Mouse (Mus musculus) kidney, embryonic 16.5 days (tissue): ENCODE measurements around the gene Olfr305. TPM values are rescaled to one million over a fixed set of nuclear protein-coding genes. Genes with fewer than 3 reads are reported as not detected.
"Not testable (repeated sequence)": the region's sequence is repeated elsewhere in the genome, so short reads cannot be mapped to it uniquely, and the experiment has no call there.

Source experiments
- ATAC-seq: fragments of 200-750 bp; cut with Nextera tagmentation; 2 replicates; pipeline ENCODE4 v1.8.0; 2017; ENCODE audit warnings: moderate TSS enrichment; ENCODE audit not compliant: low FRiP score, low TSS enrichment
- H3K27ac ChIP-seq: fragments of 300-500 bp; sonication (generic); 2 replicates; pipeline ENCODE4 v1.5.1; 2014; ENCODE audit warnings: low read length
- H3K27me3 ChIP-seq: fragments of 300-500 bp; sonication (generic); 2 replicates; pipeline ENCODE4 v1.6.1; 2014; ENCODE audit warnings: low read length, control low read depth, mixed read lengths; ENCODE audit not compliant: insufficient read depth
- H3K36me3 ChIP-seq: fragments of 300-500 bp; sonication (generic); 2 replicates; pipeline ENCODE4 v1.6.1; 2014; ENCODE audit warnings: low read length, control low read depth, mixed read lengths; ENCODE audit not compliant: insufficient read depth
- H3K4me1 ChIP-seq: fragments of 300-500 bp; sonication (generic); 2 replicates; pipeline ENCODE4 v1.6.1; 2014; ENCODE audit warnings: low read length, control low read depth, mixed read lengths; ENCODE audit not compliant: insufficient read depth
- H3K4me2 ChIP-seq: fragments of 300-500 bp; sonication (generic); replicated peaks from 2 replicates; pipeline ENCODE4 v1.6.1; 2014; ENCODE audit warnings: low read depth, low read length
- H3K4me3 ChIP-seq: fragments of 300-500 bp; sonication (generic); 2 replicates; pipeline ENCODE4 v1.5.1; 2014; ENCODE audit warnings: mild to moderate bottlenecking, low read length
- H3K9ac ChIP-seq: fragments of 300-500 bp; sonication (generic); replicated peaks from 2 replicates; pipeline ENCODE4 v1.6.1; 2014; ENCODE audit warnings: low read length
- H3K9me3 ChIP-seq: fragments of 300-500 bp; sonication (generic); 2 replicates; pipeline ENCODE4 v1.6.1; 2016; ENCODE audit warnings: low read length, control low read depth
- WGBS: fragments of 180-500 bp; shearing (Covaris S2); extraction: QIAGEN DNeasy Blood & Tissue Kit; methylation state at CpG from one replicate; pipeline ENCODE4 v1.1.7; 2014; 5-methylcytosine and 5-hydroxymethylcytosine counted together
- polyA plus RNA-seq: library from polyadenylated mRNA; unstranded; fragments of >200 nt; fragmentation: Nextera tagmentation; extraction: Ambion mirVana; gene quantifications from 2 replicates; pipeline ENCODE4 v1.2.1, GENCODE M21; 2015

Olfr305 gene
- not detected in 2 replicates for polyA plus RNA-seq

- Histone ChIP-seq H3K4me1 (no peaks in the 10 kb centered on the region), H3K9me3 (no peaks in the 10 kb centered on the region), H3K9ac (no peak within 1 kb of the TSS), H3K4me2 (no peak within 1 kb of the TSS), H3K4me3 (no peak within 1 kb of the TSS), H3K27ac (no peak within 1 kb of the TSS), H3K36me3 (no peaks in the 10 kb centered on the region), H3K27me3 (no peaks in the 10 kb centered on the region)
- WGBS: 80% methylated on average over 1 of the region's 1 CpGs
- ATAC-seq: no peak
Observed at GRCm38 (mm10) chr7:86366828-86367227, at the start of gene Olfr305. TSS of gene Olfr305 (minus strand) at chr7:86366928.

GRCm38 (mm10) chr7:86403546-86403945, 36.8 kb upstream of the Olfr305 start, which contains the start of gene Olfr301:
TSS of gene Olfr301 (plus strand) at chr7:86403846.
- no peak for ATAC-seq
- no peak within 1 kb of the TSS for H3K4me3 ChIP-seq
- WGBS: 81% methylated on average over 2 of the region's 2 CpGs
- no peak within 1 kb of the TSS for H3K4me2 ChIP-seq
- no peak within 1 kb of the TSS for H3K27ac ChIP-seq
- no peaks in the 10 kb centered on the region for H3K27me3 ChIP-seq
- no peak within 1 kb of the TSS for H3K9ac ChIP-seq
- H3K9me3 ChIP-seq: no peaks in the 10 kb centered on the region
- no peaks in the 10 kb centered on the region for H3K36me3 ChIP-seq
- H3K4me1 ChIP-seq: no peaks in the 10 kb centered on the region

GRCm38 (mm10) chr7:86397689-86398088, 31.0 kb upstream of the Olfr305 start, which contains the start of gene Olfr303:
TSS of gene Olfr303 (minus strand) at chr7:86397789.
- ATAC-seq: no peak
- Histone ChIP-seq H3K27ac (no peak within 1 kb of the TSS), H3K9ac (no peak within 1 kb of the TSS), H3K27me3 (no peaks in the 10 kb centered on the region), H3K4me2 (no peak within 1 kb of the TSS), H3K36me3 (no peaks in the 10 kb centered on the region), H3K4me1 (no peaks in the 10 kb centered on the region), H3K9me3 (no peaks in the 10 kb centered on the region), H3K4me3 (no peak within 1 kb of the TSS)

- Histone ChIP-seq H3K4me3 (no peak within 1 kb of the TSS), H3K9me3 (no peaks in the 10 kb centered on the region), H3K27me3 (no peaks in the 10 kb centered on the region), H3K36me3 (no peaks in the 10 kb centered on the region), H3K4me1 (no peaks in the 10 kb centered on the region), H3K27ac (no peak within 1 kb of the TSS), H3K4me2 (no peak within 1 kb of the TSS), H3K9ac (no peak within 1 kb of the TSS)
- 73% methylated on average over 1 of the region's 1 CpGs for WGBS
- ATAC-seq: no peak
Observed at GRCm38 (mm10) chr7:86386558-86386957, 19.8 kb upstream of the Olfr305 start, which contains the start of gene Olfr304. TSS of gene Olfr304 (minus strand) at chr7:86386658.

- H3K4me2 ChIP-seq: no peak overlapping the region
- no peaks in the 10 kb centered on the region for H3K4me1 ChIP-seq
- H3K27ac ChIP-seq: no peak overlapping the region
- ATAC-seq: no peak
- WGBS: 74% methylated on average over 3 of the region's 3 CpGs
- no peak overlapping the region for H3K9ac ChIP-seq
- H3K9me3 ChIP-seq: no peaks in the 10 kb centered on the region
- H3K4me3 ChIP-seq: no peak overlapping the region
- no peaks in the 10 kb centered on the region for H3K36me3 ChIP-seq
- H3K27me3 ChIP-seq: no peaks in the 10 kb centered on the region
Observed at GRCm38 (mm10) chr7:86385769-86386168, 19.0 kb upstream of the Olfr305 start.

- not testable (repeated sequence) for H3K27ac ChIP-seq, ATAC-seq, H3K9me3 ChIP-seq, H3K9ac ChIP-seq, H3K4me3 ChIP-seq, H3K4me1 ChIP-seq, H3K4me2 ChIP-seq, H3K36me3 ChIP-seq, H3K27me3 ChIP-seq
- WGBS: 89% methylated on average over 9 of the region's 9 CpGs
Observed at GRCm38 (mm10) chr7:86346296-86346695, 20.4 kb downstream of the Olfr305 start.

- H3K9ac ChIP-seq: no peak overlapping the region
- no peak for ATAC-seq
- H3K9me3 ChIP-seq: no peaks in the 10 kb centered on the region
- H3K27me3 ChIP-seq: no peaks in the 10 kb centered on the region
- H3K4me2 ChIP-seq: no peak overlapping the region
- H3K27ac ChIP-seq: no peak overlapping the region
- H3K4me1 ChIP-seq: no peaks in the 10 kb centered on the region
- 76% methylated on average over 3 of the region's 3 CpGs for WGBS
- H3K4me3 ChIP-seq: no peak overlapping the region
- H3K36me3 ChIP-seq: no peaks in the 10 kb centered on the region
Observed at GRCm38 (mm10) chr7:86344253-86344652, 22.5 kb downstream of the Olfr305 start.

- no peaks in the 10 kb centered on the region for H3K9me3 ChIP-seq
- ATAC-seq: no peak
- no peak overlapping the region for H3K27ac ChIP-seq
Observed at GRCm38 (mm10) chr7:86342881-86343565, 23.7 kb downstream of the Olfr305 start.

GRCm38 (mm10) chr7:86337486-86337885, 29.2 kb downstream of the Olfr305 start, which contains the start of gene Olfr307:
TSS of gene Olfr307 (minus strand) at chr7:86337586.
- no peak for ATAC-seq
- H3K4me1 ChIP-seq: no peaks in the 10 kb centered on the region
- H3K4me3 ChIP-seq: no peak within 1 kb of the TSS
- no peaks in the 10 kb centered on the region for H3K9me3 ChIP-seq
- no peak within 1 kb of the TSS for H3K27ac ChIP-seq
- 72% methylated on average over 1 of the region's 1 CpGs for WGBS
- H3K27me3 ChIP-seq: no peaks in the 10 kb centered on the region
- H3K4me2 ChIP-seq: no peak within 1 kb of the TSS
- no peak within 1 kb of the TSS for H3K9ac ChIP-seq
- no peaks in the 10 kb centered on the region for H3K36me3 ChIP-seq

More at GRCm38 (mm10) chr7:86342881-86343565, 23.7 kb downstream of the Olfr305 start:
- H3K9ac ChIP-seq: no peak overlapping the region
- no peaks in the 10 kb centered on the region for H3K36me3 ChIP-seq
- 72% methylated on average over 14 of the region's 14 CpGs for WGBS
- H3K4me2 ChIP-seq: no peak overlapping the region
- no peaks in the 10 kb centered on the region for H3K4me1 ChIP-seq
- H3K27me3 ChIP-seq: no peaks in the 10 kb centered on the region
- no peak overlapping the region for H3K4me3 ChIP-seq

- H3K36me3 ChIP-seq: no peaks in the 10 kb centered on the region
- H3K9ac ChIP-seq: no peak within 1 kb of the TSS
- H3K27me3 ChIP-seq: no peaks in the 10 kb centered on the region
- ATAC-seq: no peak
- no peaks in the 10 kb centered on the region for H3K9me3 ChIP-seq
- H3K27ac ChIP-seq: no peak within 1 kb of the TSS
- no peaks in the 10 kb centered on the region for H3K4me1 ChIP-seq
- no peak within 1 kb of the TSS for H3K4me2 ChIP-seq
- H3K4me3 ChIP-seq: no peak within 1 kb of the TSS
Observed at GRCm38 (mm10) chr7:86325530-86325929, 41.2 kb downstream of the Olfr305 start, which contains the start of gene Olfr308. TSS of gene Olfr308 (minus strand) at chr7:86325630.
